Mouse (Mus musculus) testis, adult 2 months (tissue): ENCODE measurements around the gene Meis1. TPM values are rescaled to one million over a fixed set of nuclear protein-coding genes. Genes with fewer than 3 reads are reported as not detected.

Experiments used
- H3K27ac ChIP-seq: fragments of 200-500 bp; 2 replicates; pipeline ENCODE4 v1.5.1; 2012; ENCODE audit warnings: low read depth, low read length; ENCODE audit not compliant: control insufficient read depth, insufficient read depth
- H3K27me3 ChIP-seq: fragments of 200-500 bp; 2 replicates; pipeline ENCODE4 v1.6.1; 2012; ENCODE audit warnings: mild to moderate bottlenecking, low read length, moderate library complexity; ENCODE audit not compliant: control insufficient read depth, insufficient read depth
- H3K36me3 ChIP-seq: fragments of 200-500 bp; 2 replicates; pipeline ENCODE4 v1.6.1; 2012; ENCODE audit warnings: mild to moderate bottlenecking, low read length; ENCODE audit not compliant: control insufficient read depth, insufficient read depth
- H3K4me1 ChIP-seq: fragments of 200-500 bp; 2 replicates; pipeline ENCODE4 v1.6.1; 2012; ENCODE audit warnings: low read length; ENCODE audit not compliant: control insufficient read depth, insufficient read depth
- H3K4me3 ChIP-seq: fragments of 200-500 bp; 2 replicates; pipeline ENCODE4 v1.5.1; 2012; ENCODE audit warnings: low read depth, mild to moderate bottlenecking, low read length, moderate library complexity, mixed read lengths; ENCODE audit not compliant: control insufficient read depth
- CTCF ChIP-seq: fragments of 200-500 bp; IDR thresholded peaks from 2 replicates; pipeline ENCODE4 v1.5.1; 2012; ENCODE audit warnings: low read depth, mild to moderate bottlenecking, inconsistent platforms, low read length, moderate library complexity; ENCODE audit not compliant: control insufficient read depth, insufficient read depth, insufficient replicate concordance
- POLR2A ChIP-seq: fragments of 200-500 bp; IDR thresholded peaks from 2 replicates; pipeline ENCODE4 v1.6.1; 2012; ENCODE audit warnings: low read depth, mild to moderate bottlenecking, inconsistent platforms, low read length, moderate library complexity; ENCODE audit not compliant: control insufficient read depth
- polyA plus RNA-seq: library from polyadenylated mRNA; depleted of rRNA; stranded (reverse); fragments of >200 nt; gene quantifications from 2 replicates; pipeline ENCODE4 v1.2.3, GENCODE M21; 2012

Gene Meis1
- polyA plus RNA-seq, 1 experiment: 1.9 TPM

GRCm38 (mm10) chr11:18850772-18851171 is 168.0 kb downstream of the Meis1 start:
- TF ChIP-seq POLR2A: no peak
- TF ChIP-seq CTCF: no peak

GRCm38 (mm10) chr11:18847650-18848049 is 171.1 kb downstream of the Meis1 start:
- H3K4me1 ChIP-seq: no peaks in the 10 kb centered on the region
- H3K36me3 ChIP-seq: no peaks in the 10 kb centered on the region
- no peaks in the 10 kb centered on the region for H3K27me3 ChIP-seq
- TF ChIP-seq CTCF: no peak
- no peak for TF ChIP-seq POLR2A
- H3K27ac ChIP-seq: no peak overlapping the region
- no peak overlapping the region for H3K4me3 ChIP-seq

More at GRCm38 (mm10) chr11:18850772-18851171, 168.0 kb downstream of the Meis1 start:
- H3K4me1 ChIP-seq: no peaks in the 10 kb centered on the region
- H3K4me3 ChIP-seq: no peak overlapping the region
- H3K27ac ChIP-seq: no peak overlapping the region
- no peaks in the 10 kb centered on the region for H3K36me3 ChIP-seq
- no peaks in the 10 kb centered on the region for H3K27me3 ChIP-seq

- Histone ChIP-seq H3K27ac (no peak overlapping the region), H3K4me1 (no peaks in the 10 kb centered on the region), H3K27me3 (no peaks in the 10 kb centered on the region), H3K4me3 (no peak overlapping the region), H3K36me3 (no peaks in the 10 kb centered on the region)
- TF ChIP-seq CTCF (no peak), POLR2A (no peak)
These were observed 172.3 kb downstream of the Meis1 start for GRCm38 (mm10) chr11:18846472-18846871.

GRCm38 (mm10) chr11:18845900-18846299 is 172.9 kb downstream of the Meis1 start:
- Histone ChIP-seq H3K4me1 (no peaks in the 10 kb centered on the region), H3K27ac (no peak overlapping the region), H3K27me3 (no peaks in the 10 kb centered on the region), H3K4me3 (no peak overlapping the region), H3K36me3 (no peaks in the 10 kb centered on the region)
- no peak for TF ChIP-seq CTCF
- no peak for TF ChIP-seq POLR2A

GRCm38 (mm10) chr11:18845466-18845865 is 173.3 kb downstream of the Meis1 start:
- TF ChIP-seq POLR2A (no peak), CTCF (no peak)
- H3K27me3 ChIP-seq: no peaks in the 10 kb centered on the region
- H3K36me3 ChIP-seq: no peaks in the 10 kb centered on the region

GRCm38 (mm10) chr11:18830087-18830486 is 188.7 kb downstream of the Meis1 start:
- TF ChIP-seq POLR2A (no peak), CTCF (no peak)
- Histone ChIP-seq H3K4me1 (no peaks in the 10 kb centered on the region), H3K27me3 (no peaks in the 10 kb centered on the region), H3K27ac (no peak overlapping the region), H3K36me3 (no peaks in the 10 kb centered on the region), H3K4me3 (no peak overlapping the region)

More at GRCm38 (mm10) chr11:18845466-18845865, 173.3 kb downstream of the Meis1 start:
- no peaks in the 10 kb centered on the region for H3K4me1 ChIP-seq
- no peak overlapping the region for H3K4me3 ChIP-seq
- H3K27ac ChIP-seq: no peak overlapping the region
